Mouse (Mus musculus) kidney, embryonic 16.5 days (tissue): ENCODE measurements around the gene Col13a1. TPM values are rescaled to one million over a fixed set of nuclear protein-coding genes. Genes with fewer than 3 reads are reported as not detected.

Experiments
- ATAC-seq: fragments of 200-750 bp; cut with Nextera tagmentation; 2 replicates; pipeline ENCODE4 v1.8.0; 2017; ENCODE audit warnings: moderate TSS enrichment; ENCODE audit not compliant: low FRiP score, low TSS enrichment
- H3K27ac ChIP-seq: fragments of 300-500 bp; sonication (generic); 2 replicates; pipeline ENCODE4 v1.5.1; 2014; ENCODE audit warnings: low read length
- H3K27me3 ChIP-seq: fragments of 300-500 bp; sonication (generic); 2 replicates; pipeline ENCODE4 v1.6.1; 2014; ENCODE audit warnings: low read length, control low read depth, mixed read lengths; ENCODE audit not compliant: insufficient read depth
- H3K36me3 ChIP-seq: fragments of 300-500 bp; sonication (generic); 2 replicates; pipeline ENCODE4 v1.6.1; 2014; ENCODE audit warnings: low read length, control low read depth, mixed read lengths; ENCODE audit not compliant: insufficient read depth
- H3K4me1 ChIP-seq: fragments of 300-500 bp; sonication (generic); 2 replicates; pipeline ENCODE4 v1.6.1; 2014; ENCODE audit warnings: low read length, control low read depth, mixed read lengths; ENCODE audit not compliant: insufficient read depth
- H3K4me2 ChIP-seq: fragments of 300-500 bp; sonication (generic); replicated peaks from 2 replicates; pipeline ENCODE4 v1.6.1; 2014; ENCODE audit warnings: low read depth, low read length
- H3K4me3 ChIP-seq: fragments of 300-500 bp; sonication (generic); 2 replicates; pipeline ENCODE4 v1.5.1; 2014; ENCODE audit warnings: mild to moderate bottlenecking, low read length
- H3K9ac ChIP-seq: fragments of 300-500 bp; sonication (generic); replicated peaks from 2 replicates; pipeline ENCODE4 v1.6.1; 2014; ENCODE audit warnings: low read length
- H3K9me3 ChIP-seq: fragments of 300-500 bp; sonication (generic); 2 replicates; pipeline ENCODE4 v1.6.1; 2016; ENCODE audit warnings: low read length, control low read depth
- WGBS: fragments of 180-500 bp; shearing (Covaris S2); extraction: QIAGEN DNeasy Blood & Tissue Kit; methylation state at CpG from one replicate; pipeline ENCODE4 v1.1.7; 2014; 5-methylcytosine and 5-hydroxymethylcytosine counted together
- polyA plus RNA-seq: library from polyadenylated mRNA; unstranded; fragments of >200 nt; fragmentation: Nextera tagmentation; extraction: Ambion mirVana; gene quantifications from 2 replicates; pipeline ENCODE4 v1.2.1, GENCODE M21; 2015

The Col13a1 gene
- polyA plus RNA-seq, 1 experiment from 2014 or later, result 6.7 TPM

GRCm38 (mm10) chr10:61795458-61795857 lies 183.4 kb downstream of the Col13a1 start:
- Histone ChIP-seq H3K36me3 (no peaks in the 10 kb centered on the region), H3K9ac (no peak overlapping the region), H3K27ac (no peak overlapping the region), H3K9me3 (peaks cover 2% of the 10 kb centered on the region; the same call in 1 of the 2 replicates), H3K4me2 (no peak overlapping the region), H3K4me1 (peaks cover 12% of the 10 kb centered on the region), H3K4me3 (no peak overlapping the region), H3K27me3 (no peaks in the 10 kb centered on the region)
- 25% methylated on average over 8 of the region's 8 CpGs for WGBS
- peak; percentile 42; the same call in 1 of the 2 replicates for ATAC-seq

- H3K9ac ChIP-seq, result no peak overlapping the region
- H3K9me3 ChIP-seq, result no peaks in the 10 kb centered on the region
- H3K27me3 ChIP-seq, result no peaks in the 10 kb centered on the region
- 49% methylated on average over 10 of the region's 10 CpGs for WGBS
- H3K4me2 ChIP-seq, result no peak overlapping the region
- no peaks in the 10 kb centered on the region for H3K36me3 ChIP-seq
- H3K4me3 ChIP-seq, result no peak overlapping the region
- no peak overlapping the region for H3K27ac ChIP-seq
- peaks cover 12% of the 10 kb centered on the region for H3K4me1 ChIP-seq
- no peak for ATAC-seq
Observed at GRCm38 (mm10) chr10:61794971-61795370, 183.9 kb downstream of the Col13a1 start.

GRCm38 (mm10) chr10:61793015-61793414 lies 185.9 kb downstream of the Col13a1 start:
- Histone ChIP-seq H3K27me3 (no peaks in the 10 kb centered on the region), H3K4me3 (no peak overlapping the region), H3K4me2 (no peak overlapping the region), H3K9ac (no peak overlapping the region), H3K4me1 (peaks cover 13% of the 10 kb centered on the region), H3K9me3 (no peaks in the 10 kb centered on the region), H3K27ac (no peak overlapping the region), H3K36me3 (no peaks in the 10 kb centered on the region)
- 57% methylated on average over 8 of the region's 8 CpGs for WGBS
- ATAC-seq, result no peak

GRCm38 (mm10) chr10:61788499-61788898 lies 190.4 kb downstream of the Col13a1 start:
- no peak for ATAC-seq
- Histone ChIP-seq H3K27ac (no peak overlapping the region), H3K9me3 (no peaks in the 10 kb centered on the region), H3K4me2 (no peak overlapping the region), H3K9ac (no peak overlapping the region), H3K36me3 (no peaks in the 10 kb centered on the region), H3K4me1 (peaks cover 28% of the 10 kb centered on the region), H3K4me3 (no peak overlapping the region), H3K27me3 (no peaks in the 10 kb centered on the region)
- WGBS, result 89% methylated on average over 5 of the region's 5 CpGs

Other genes with a start within 250 kb of the Col13a1 start
- 140 and 155 TPM in 2 replicates for gene H2afy2, start 195.0 kb downstream of the Col13a1 start, polyA plus RNA-seq
- not detected in 2 replicates for gene Neurog3, start 154.0 kb upstream of the Col13a1 start, polyA plus RNA-seq
- 13.9 and 16.7 TPM in 2 replicates for gene Fam241b, start 164.8 kb upstream of the Col13a1 start, polyA plus RNA-seq